Mouse (Mus musculus) spleen, adult 2 months (tissue): ENCODE measurements around the gene Fxr1. TPM values are rescaled to one million over a fixed set of nuclear protein-coding genes. Genes with fewer than 3 reads are reported as not detected.

ENCODE experiments used
- DNase-seq, 2 experiments: peaks; one replicate each; pipeline versions ENCODE4 v3.0.0 to v3.0.0-alpha.2; 2012 to 2021; ENCODE audit warnings: low spot score in 2 of 2, low read depth in 1 of 2
- H3K27ac ChIP-seq: fragments of 200-500 bp; 2 replicates; pipeline ENCODE4 v1.5.1; 2012; ENCODE audit warnings: low read length, inconsistent platforms; ENCODE audit not compliant: insufficient read depth
- H3K27me3 ChIP-seq: fragments of 200-500 bp; 2 replicates; pipeline ENCODE4 v1.6.1; 2012; ENCODE audit warnings: mild to moderate bottlenecking, moderate library complexity, low read length, inconsistent platforms; ENCODE audit not compliant: control insufficient read depth, insufficient read depth
- H3K36me3 ChIP-seq: fragments of 200-500 bp; 2 replicates; pipeline ENCODE4 v1.6.1; 2012; ENCODE audit warnings: mild to moderate bottlenecking, low read length, inconsistent platforms; ENCODE audit not compliant: control insufficient read depth, insufficient read depth
- H3K4me1 ChIP-seq: fragments of 200-500 bp; 2 replicates; pipeline ENCODE4 v1.6.1; 2011; ENCODE audit warnings: inconsistent platforms; ENCODE audit not compliant: control insufficient read depth, insufficient read depth, insufficient read length
- H3K4me3 ChIP-seq: fragments of 200-500 bp; 2 replicates; pipeline ENCODE4 v1.5.1; 2011; ENCODE audit warnings: mild to moderate bottlenecking, inconsistent platforms; ENCODE audit not compliant: insufficient read depth, insufficient read length; ENCODE audit errors: extremely low read depth
- CTCF ChIP-seq: fragments of 200-500 bp; IDR thresholded peaks from 2 replicates; pipeline ENCODE4 v1.5.1; 2011; ENCODE audit warnings: mild to moderate bottlenecking, inconsistent platforms; ENCODE audit not compliant: insufficient read depth, insufficient read length, insufficient replicate concordance; ENCODE audit errors: extremely low read depth
- POLR2A ChIP-seq: fragments of 200-500 bp; IDR thresholded peaks from 2 replicates; pipeline ENCODE4 v1.6.1; 2011; ENCODE audit warnings: low read depth, low read length, inconsistent platforms
- WGBS: fragments of 180-500 bp; shearing (Covaris S2); methylation state at CpG from one replicate; pipeline ENCODE4 v1.1.7; 2018; 5-methylcytosine and 5-hydroxymethylcytosine counted together
- polyA plus RNA-seq: library from polyadenylated mRNA; depleted of rRNA; stranded (reverse); fragments of >200 nt; gene quantifications from 2 replicates; pipeline ENCODE4 v1.2.3, GENCODE M21; 2012

Fxr1 gene
- polyA plus RNA-seq, 1 experiment = 4.6 TPM

GRCm38 (mm10) chr3:34020382-34021258 is 877 bp downstream of the Fxr1 start:
- H3K4me1 ChIP-seq = peaks cover 4% of the 10 kb centered on the region
- peak overlapping the region; percentile 78; the same call in 1 of the 2 replicates for H3K27ac ChIP-seq
- no peak for DNase-seq
- under 1% methylated on average over 53 of the region's 70 CpGs for WGBS
- no peaks in the 10 kb centered on the region for H3K36me3 ChIP-seq
- peak overlapping the region; percentile 99 for H3K4me3 ChIP-seq
- H3K27me3 ChIP-seq = no peaks in the 10 kb centered on the region
- TF ChIP-seq CTCF (no peak), POLR2A (no peak)

GRCm38 (mm10) chr3:34021259-34021828 is 1.6 kb downstream of the Fxr1 start:
- peaks cover 4% of the 10 kb centered on the region for H3K4me1 ChIP-seq
- H3K27me3 ChIP-seq = no peaks in the 10 kb centered on the region
- H3K27ac ChIP-seq = no peak overlapping the region
- H3K4me3 ChIP-seq = no peak overlapping the region
- WGBS = 60% methylated on average over 4 of the region's 4 CpGs
- H3K36me3 ChIP-seq = no peaks in the 10 kb centered on the region
- DNase-seq = no peak
- TF ChIP-seq POLR2A (no peak), CTCF (no peak)

GRCm38 (mm10) chr3:34028935-34029334 is 9.2 kb downstream of the Fxr1 start:
- no peak overlapping the region for H3K4me3 ChIP-seq
- H3K27ac ChIP-seq = no peak overlapping the region
- H3K36me3 ChIP-seq = no peaks in the 10 kb centered on the region; the same call in 1 of the 2 replicates
- no peaks in the 10 kb centered on the region for H3K27me3 ChIP-seq
- no peak for TF ChIP-seq CTCF
- TF ChIP-seq POLR2A = no peak
- DNase-seq = no peak
- peaks cover 7% of the 10 kb centered on the region; the same call in 1 of the 2 replicates for H3K4me1 ChIP-seq

- peaks cover 10% of the 10 kb centered on the region for H3K4me1 ChIP-seq
- WGBS = 81% methylated on average over 3 of the region's 3 CpGs
- DNase-seq = no peak
- H3K4me3 ChIP-seq = no peak overlapping the region
- H3K36me3 ChIP-seq = no peaks in the 10 kb centered on the region; the same call in 1 of the 2 replicates
- H3K27me3 ChIP-seq = no peaks in the 10 kb centered on the region
- no peak overlapping the region for H3K27ac ChIP-seq
- TF ChIP-seq POLR2A (no peak), CTCF (no peak)
Observed at GRCm38 (mm10) chr3:34030601-34031000, 10.9 kb downstream of the Fxr1 start.

- TF ChIP-seq CTCF (no peak), POLR2A (no peak)
- Histone ChIP-seq H3K27me3 (no peaks in the 10 kb centered on the region), H3K4me3 (peak overlapping the region; percentile 5), H3K36me3 (no peaks in the 10 kb centered on the region; the same call in 1 of the 2 replicates), H3K4me1 (peaks cover 14% of the 10 kb centered on the region), H3K27ac (peak overlapping the region; percentile 70)
- WGBS = 28% methylated on average over 3 of the region's 3 CpGs
- DNase-seq = no peak
Observed at GRCm38 (mm10) chr3:34033720-34034364, 14.1 kb downstream of the Fxr1 start.

- DNase-seq = no peak
- H3K27ac ChIP-seq = no peak overlapping the region; the same call in 1 of the 2 replicates
- peaks cover 14% of the 10 kb centered on the region for H3K4me1 ChIP-seq
- no peaks in the 10 kb centered on the region; the same call in 1 of the 2 replicates for H3K36me3 ChIP-seq
- 72% methylated on average over 1 of the region's 1 CpGs for WGBS
- no peak for TF ChIP-seq CTCF
- TF ChIP-seq POLR2A = no peak
- H3K27me3 ChIP-seq = no peaks in the 10 kb centered on the region
- no peak overlapping the region for H3K4me3 ChIP-seq
Observed at GRCm38 (mm10) chr3:34034803-34035202, 15.1 kb downstream of the Fxr1 start.
